Mouse (Mus musculus): ENCODE results near the gene Ddx54. TPM values are rescaled to one million over a fixed set of nuclear protein-coding genes. Genes with fewer than 3 reads are reported as not detected.

Gene Ddx54
- polyA plus RNA-seq, 1 experiment from 2014 or later: 52.2 TPM

- ATAC-seq (replicated peaks; ENCODE audit: low FRiP score): no peak
- peaks cover 5% of the 10 kb centered on the region for H3K4me1 ChIP-seq
- H3K9me3 ChIP-seq (replicated peaks): peaks cover 3% of the 10 kb centered on the region; the same call in 1 of the 2 replicates
- H3K27me3 ChIP-seq: peaks cover 20% of the 10 kb centered on the region
- H3K4me3 ChIP-seq (replicated peaks): no peak within 1 kb of the TSS
- no peaks in the 10 kb centered on the region for H3K36me3 ChIP-seq
- 55% methylated on average over 9 of the region's 9 CpGs for WGBS
- H3K27ac ChIP-seq: no peak within 1 kb of the TSS
- no peak within 1 kb of the TSS for H3K4me2 ChIP-seq
- H3K9ac ChIP-seq: no peak within 1 kb of the TSS
Observed at GRCm38 (mm10) chr5:120634131-120634530, 21.6 kb downstream of the Ddx54 start, which contains the start of gene Cfap73. TSS of gene Cfap73 (minus strand) at chr5:120634235.

GRCm38 (mm10) chr5:120634860-120635259 lies 22.3 kb downstream of the Ddx54 start:
- no peaks in the 10 kb centered on the region for H3K36me3 ChIP-seq
- no peak for ATAC-seq (replicated peaks; ENCODE audit: low FRiP score)
- H3K27ac ChIP-seq: no peak overlapping the region
- 23% methylated on average over 5 of the region's 5 CpGs for WGBS
- no peak overlapping the region for H3K4me3 ChIP-seq (replicated peaks)
- peaks cover 3% of the 10 kb centered on the region; the same call in 1 of the 2 replicates for H3K9me3 ChIP-seq (replicated peaks)
- H3K9ac ChIP-seq: no peak overlapping the region
- no peak overlapping the region for H3K4me2 ChIP-seq
- peaks cover 20% of the 10 kb centered on the region for H3K27me3 ChIP-seq
- H3K4me1 ChIP-seq: peaks cover 5% of the 10 kb centered on the region

GRCm38 (mm10) chr5:120635633-120636032 lies 23.1 kb downstream of the Ddx54 start:
- Histone ChIP-seq H3K36me3 (no peaks in the 10 kb centered on the region), H3K27me3 (peaks cover 14% of the 10 kb centered on the region), H3K4me3 (replicated peaks) (no peak overlapping the region), H3K4me1 (peaks cover 5% of the 10 kb centered on the region), H3K9ac (no peak overlapping the region), H3K4me2 (no peak overlapping the region), H3K27ac (no peak overlapping the region), H3K9me3 (replicated peaks) (peaks cover 3% of the 10 kb centered on the region; the same call in 1 of the 2 replicates)
- 69% methylated on average over 5 of the region's 5 CpGs for WGBS
- ATAC-seq (replicated peaks; ENCODE audit: low FRiP score): no peak

- H3K9me3 ChIP-seq (replicated peaks): 0 out of 2 replicates have a peak, but pooled peaks cover 3% of the 10 kb centered on the region
- H3K4me1 ChIP-seq: peaks cover 7% of the 10 kb centered on the region
- H3K4me3 ChIP-seq (replicated peaks): no peak overlapping the region
- H3K27me3 ChIP-seq: no peaks in the 10 kb centered on the region
- no peak overlapping the region for H3K4me2 ChIP-seq
- 87% methylated on average over 7 of the region's 7 CpGs for WGBS
- H3K9ac ChIP-seq: no peak overlapping the region
- no peaks in the 10 kb centered on the region for H3K36me3 ChIP-seq
- no peak for ATAC-seq (replicated peaks; ENCODE audit: low FRiP score)
- no peak overlapping the region for H3K27ac ChIP-seq
Observed at GRCm38 (mm10) chr5:120640094-120640493, 27.6 kb downstream of the Ddx54 start.

GRCm38 (mm10) chr5:120643365-120644085 lies 31.0 kb downstream of the Ddx54 start:
- no peaks in the 10 kb centered on the region for H3K36me3 ChIP-seq
- H3K4me1 ChIP-seq: peaks cover 16% of the 10 kb centered on the region
- H3K9ac ChIP-seq: no peak overlapping the region
- H3K4me2 ChIP-seq: no peak overlapping the region
- 60% methylated on average over 14 of the region's 14 CpGs for WGBS
- H3K27ac ChIP-seq: no peak overlapping the region
- H3K27me3 ChIP-seq: peaks cover 22% of the 10 kb centered on the region
- no peaks in the 10 kb centered on the region for H3K9me3 ChIP-seq (replicated peaks)
- ATAC-seq (replicated peaks; ENCODE audit: low FRiP score): no peak
- no peak overlapping the region for H3K4me3 ChIP-seq (replicated peaks)

GRCm38 (mm10) chr5:120644227-120644626 lies 31.7 kb downstream of the Ddx54 start:
- H3K4me1 ChIP-seq: peaks cover 23% of the 10 kb centered on the region

GRCm38 (mm10) chr5:120645851-120646250 lies 33.3 kb downstream of the Ddx54 start:
- 59% methylated on average over 6 of the region's 6 CpGs for WGBS
- no peak for ATAC-seq (replicated peaks; ENCODE audit: low FRiP score)
- Histone ChIP-seq H3K9ac (no peak overlapping the region), H3K27me3 (peaks cover 45% of the 10 kb centered on the region), H3K4me3 (replicated peaks) (no peak overlapping the region), H3K9me3 (replicated peaks) (no peaks in the 10 kb centered on the region), H3K4me1 (peaks cover 28% of the 10 kb centered on the region), H3K27ac (no peak overlapping the region), H3K36me3 (no peaks in the 10 kb centered on the region), H3K4me2 (no peak overlapping the region)

More at GRCm38 (mm10) chr5:120644227-120644626, 31.7 kb downstream of the Ddx54 start:
- no peak overlapping the region for H3K9ac ChIP-seq
- H3K4me2 ChIP-seq: no peak overlapping the region
- no peak overlapping the region for H3K4me3 ChIP-seq (replicated peaks)
- H3K36me3 ChIP-seq: no peaks in the 10 kb centered on the region
- ATAC-seq (replicated peaks; ENCODE audit: low FRiP score): no peak
- no peak overlapping the region for H3K27ac ChIP-seq
- 69% methylated on average over 3 of the region's 3 CpGs for WGBS
- H3K27me3 ChIP-seq: peaks cover 29% of the 10 kb centered on the region
- no peaks in the 10 kb centered on the region for H3K9me3 ChIP-seq (replicated peaks)

- Histone ChIP-seq H3K4me3 (replicated peaks) (no peak overlapping the region), H3K27ac (no peak overlapping the region), H3K4me1 (peaks cover 28% of the 10 kb centered on the region), H3K27me3 (peaks cover 56% of the 10 kb centered on the region), H3K9ac (no peak overlapping the region), H3K4me2 (no peak overlapping the region), H3K36me3 (no peaks in the 10 kb centered on the region), H3K9me3 (replicated peaks) (no peaks in the 10 kb centered on the region)
- no peak for ATAC-seq (replicated peaks; ENCODE audit: low FRiP score)
- 61% methylated on average over 4 of the region's 4 CpGs for WGBS
Observed at GRCm38 (mm10) chr5:120647361-120647760, 34.8 kb downstream of the Ddx54 start.

GRCm38 (mm10) chr5:120647814-120648491 lies 35.4 kb downstream of the Ddx54 start:
- H3K4me3 ChIP-seq (replicated peaks): peak overlapping the region; percentile 34; the same call in 1 of the 2 replicates
- ATAC-seq (replicated peaks; ENCODE audit: low FRiP score): no peak
- WGBS: 23% methylated on average over 12 of the region's 12 CpGs

GRCm38 (mm10) chr5:120648569-120649373 lies 36.2 kb downstream of the Ddx54 start, which contains the start of gene Rasal1:
TSS of gene Rasal1 (plus strand) at chr5:120648812.
- Histone ChIP-seq H3K9me3 (replicated peaks) (no peaks in the 10 kb centered on the region), H3K27me3 (peaks cover 62% of the 10 kb centered on the region), H3K27ac (no peak within 1 kb of the TSS), H3K36me3 (no peaks in the 10 kb centered on the region), H3K4me1 (peaks cover 24% of the 10 kb centered on the region), H3K4me3 (replicated peaks) (peak within 1 kb of the TSS; percentile 34), H3K9ac (peak within 1 kb of the TSS; percentile 33; the same call in 1 of the 2 replicates), H3K4me2 (peak within 1 kb of the TSS; percentile 61)
- under 1% methylated on average over 51 of the region's 53 CpGs for WGBS
- peak; percentile 65 for ATAC-seq (replicated peaks; ENCODE audit: low FRiP score)

More at GRCm38 (mm10) chr5:120647814-120648491, 35.4 kb downstream of the Ddx54 start:
- no peaks in the 10 kb centered on the region for H3K36me3 ChIP-seq
- H3K9ac ChIP-seq: no peak overlapping the region
- peaks cover 28% of the 10 kb centered on the region for H3K4me1 ChIP-seq
- H3K4me2 ChIP-seq: peak overlapping the region; percentile 61
- H3K27me3 ChIP-seq: peaks cover 62% of the 10 kb centered on the region
- no peak overlapping the region for H3K27ac ChIP-seq
- H3K9me3 ChIP-seq (replicated peaks): no peaks in the 10 kb centered on the region

GRCm38 (mm10) chr5:120649374-120649933 lies 36.9 kb downstream of the Ddx54 start:
- Histone ChIP-seq H3K9me3 (replicated peaks) (no peaks in the 10 kb centered on the region), H3K36me3 (no peaks in the 10 kb centered on the region), H3K27ac (no peak overlapping the region), H3K9ac (peak overlapping the region; percentile 33; the same call in 1 of the 2 replicates), H3K4me2 (peak overlapping the region; percentile 61), H3K4me1 (peaks cover 20% of the 10 kb centered on the region), H3K27me3 (peaks cover 62% of the 10 kb centered on the region), H3K4me3 (replicated peaks) (peak overlapping the region; percentile 34)
- 3% methylated on average over 21 of the region's 21 CpGs for WGBS
- ATAC-seq (replicated peaks; ENCODE audit: low FRiP score): peak; percentile 61

Measured in kidney, embryonic 15.5 days (tissue).